Mouse (Mus musculus): ENCODE measurements around the gene Olfr609. TPM values are rescaled to one million over a fixed set of nuclear protein-coding genes. Genes with fewer than 3 reads are reported as not detected.
"Not testable (repeated sequence)": the region's sequence is repeated elsewhere in the genome, so short reads cannot be mapped to it uniquely, and the experiment has no call there.

The Olfr609 gene
- not detected for total RNA-seq (2021)

- DNase-seq = no peak
- intact Hi-C loops (cut with DNase I) = loop anchor here (10.0 kb wide), 1 partner anchor 67 kb away; the partner anchor contains the start of gene Olfr616
Observed at GRCm38 (mm10) chr7:103497962-103498361, at the start of gene Olfr609. Gene Olfr609, minus strand, starts transcription at chr7:103498062.

- intact Hi-C loops (cut with DNase I); DNase-seq: not testable (repeated sequence)
Observed at GRCm38 (mm10) chr7:103542617-103543016, 44.8 kb upstream of the Olfr609 start, which contains the start of gene Olfr612. Gene Olfr612, minus strand, starts transcription at chr7:103542717.

GRCm38 (mm10) chr7:103520746-103521145 lies 22.9 kb upstream of the Olfr609 start, which contains the start of gene Olfr611:
Gene Olfr611, minus strand, starts transcription at chr7:103520846.
- DNase-seq; intact Hi-C loops (cut with DNase I): not testable (repeated sequence)

- intact Hi-C loops (cut with DNase I) = no loop called here
- DNase-seq = no peak
Observed at GRCm38 (mm10) chr7:103512022-103512421, 14.2 kb upstream of the Olfr609 start, which contains the start of gene Olfr610. Gene Olfr610, minus strand, starts transcription at chr7:103512122.

- DNase-seq; intact Hi-C loops (cut with DNase I): not testable (repeated sequence)
Observed at GRCm38 (mm10) chr7:103477106-103477505, 20.8 kb downstream of the Olfr609 start.

GRCm38 (mm10) chr7:103469577-103469976 lies 28.3 kb downstream of the Olfr609 start, which contains the start of gene Olfr608:
Gene Olfr608, plus strand, starts transcription at chr7:103469877.
- DNase-seq = no peak
- intact Hi-C loops (cut with DNase I) = no loop called here

- intact Hi-C loops (cut with DNase I) = no loop called here
- DNase-seq = peak; percentile 29 to 35
Observed at GRCm38 (mm10) chr7:103460590-103460989, 37.3 kb downstream of the Olfr609 start.

GRCm38 (mm10) chr7:103448746-103449145 lies 49.1 kb downstream of the Olfr609 start, which contains the start of gene Olfr606:
Gene Olfr606, plus strand, starts transcription at chr7:103449046.
- DNase-seq = no peak
- intact Hi-C loops (cut with DNase I) = no loop called here

- no peak for DNase-seq
- intact Hi-C loops (cut with DNase I) = no loop called here
Observed at GRCm38 (mm10) chr7:103445339-103445738, 52.5 kb downstream of the Olfr609 start, which contains the start of gene Olfr605. Gene Olfr605, minus strand, starts transcription at chr7:103445439.

Other genes starting within 250 kb of the Olfr609 start
- gene Usp17ld, start 245.6 kb downstream of the Olfr609 start, total RNA-seq (2021) = not detected
- not detected for gene Olfr596, start 192.4 kb downstream of the Olfr609 start, total RNA-seq (2021)
- gene Olfr597, start 181.7 kb downstream of the Olfr609 start, total RNA-seq (2021) = not detected
- gene Olfr598, start 174.5 kb downstream of the Olfr609 start, total RNA-seq (2021) = not detected
- not detected for gene Olfr599, start 162.1 kb downstream of the Olfr609 start, total RNA-seq (2021)
- gene Olfr600, start 148.4 kb downstream of the Olfr609 start, total RNA-seq (2021) = not detected
- not detected for gene Olfr601, start 135.4 kb downstream of the Olfr609 start, total RNA-seq (2021)
- gene Olfr603, start 111.9 kb downstream of the Olfr609 start, total RNA-seq (2021) = not detected
- gene Usp17lc, start 83.0 kb downstream of the Olfr609 start, total RNA-seq (2021) = not detected
- gene Olfr605, start 52.6 kb downstream of the Olfr609 start, total RNA-seq (2021) = not detected
- not detected for gene Olfr606, start 49.0 kb downstream of the Olfr609 start, total RNA-seq (2021)
- not detected for gene Olfr607, start 33.9 kb downstream of the Olfr609 start, total RNA-seq (2021)
- gene Olfr608, start 28.2 kb downstream of the Olfr609 start, total RNA-seq (2021) = under 1 TPM; 0.17 to 0.62 TPM
- not detected for gene Olfr610, start 14.1 kb upstream of the Olfr609 start, total RNA-seq (2021)
- not detected for gene Olfr611, start 22.8 kb upstream of the Olfr609 start, total RNA-seq (2021)
- not detected for gene Olfr612, start 44.7 kb upstream of the Olfr609 start, total RNA-seq (2021)
- gene Olfr613, start 50.0 kb upstream of the Olfr609 start, total RNA-seq (2021) = not detected
- not detected for gene Olfr615, start 58.0 kb upstream of the Olfr609 start, total RNA-seq (2021)
- gene Olfr616, start 71.1 kb upstream of the Olfr609 start, total RNA-seq (2021) = not detected
- gene Olfr617, start 75.0 kb upstream of the Olfr609 start, total RNA-seq (2021) = not detected
- not detected for gene Olfr618, start 92.0 kb upstream of the Olfr609 start, total RNA-seq (2021)
- not detected for gene Olfr619, start 102.5 kb upstream of the Olfr609 start, total RNA-seq (2021)
- not detected for gene Olfr620, start 114.5 kb upstream of the Olfr609 start, total RNA-seq (2021)
- not detected for gene Olfr622, start 144.6 kb upstream of the Olfr609 start, total RNA-seq (2021)
- not detected for gene Olfr623, start 165.6 kb upstream of the Olfr609 start, total RNA-seq (2021)
- gene Olfr624, start 173.1 kb upstream of the Olfr609 start, total RNA-seq (2021) = not detected
- not detected for gene Olfr625-ps1, start 184.7 kb upstream of the Olfr609 start, total RNA-seq (2021)
- gene Olfr243, start 216.6 kb upstream of the Olfr609 start, total RNA-seq (2021) = not detected
- gene Olfr628, start 232.3 kb upstream of the Olfr609 start, total RNA-seq (2021) = not detected
- not detected for gene Olfr629, start 246.9 kb upstream of the Olfr609 start, total RNA-seq (2021)

All from heart, postnatal 10 days (tissue).